Mouse (Mus musculus) c-Kit-positive CD71-positive TER-119-negative erythroid progenitor cells, embryonic 14.5 days (primary cell): ENCODE measurements around the gene Gjb3.

Source experiments
- DNase-seq: peaks from one replicate; pipeline ENCODE4 v3.0.0-alpha.2; 2013; ENCODE audit warnings: low read depth

Gene Gjb3

DNA sequence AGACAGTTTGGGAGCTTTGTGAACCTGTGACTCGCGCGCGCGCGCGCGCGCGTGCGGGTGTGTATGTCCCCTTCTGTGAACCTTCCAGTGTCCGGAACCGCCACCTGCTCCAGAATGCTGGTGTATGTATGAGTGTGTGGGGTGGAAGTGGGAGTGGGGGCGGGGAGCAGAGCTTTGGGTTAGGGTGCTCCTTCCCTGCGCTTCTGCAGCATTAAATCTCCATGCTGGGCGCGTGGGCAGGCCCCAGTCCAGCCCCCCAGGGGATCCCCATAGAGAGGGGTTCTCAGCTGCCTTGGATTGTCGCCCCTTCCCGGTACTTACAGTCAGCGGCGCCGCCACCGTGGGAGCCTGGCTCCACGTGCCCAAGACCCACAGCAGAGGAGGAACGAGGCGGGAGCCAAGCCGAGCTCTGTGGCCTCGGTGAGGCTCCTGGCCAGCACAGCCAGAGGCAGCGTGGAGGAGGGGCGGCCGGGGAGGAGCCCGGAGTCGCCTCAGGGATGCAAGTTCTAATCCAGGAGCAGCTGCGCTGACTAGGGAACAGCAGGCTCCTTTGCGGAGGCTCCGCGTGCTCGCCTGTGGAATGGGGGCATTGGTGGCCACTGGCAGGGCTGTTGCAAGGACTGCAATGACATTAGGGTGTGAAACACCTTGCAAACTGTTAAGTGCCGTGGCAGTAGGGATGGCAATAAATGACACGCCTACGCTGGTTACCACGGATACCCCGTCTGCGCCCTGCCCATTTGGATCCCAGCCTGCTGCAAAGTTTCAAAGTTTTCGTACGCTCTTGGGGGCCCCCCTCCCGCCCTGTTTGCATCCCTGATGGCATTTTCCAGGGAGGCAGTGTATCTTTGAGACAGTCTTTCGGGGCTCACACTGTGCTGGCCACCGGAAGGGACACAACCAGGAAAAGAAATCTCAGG lies at the start of gene Gjb3:
Gjb3 (minus strand) TSS at position 664 of the 920 bp plus-strand sequence.
- no peak for DNase-seq

DNA sequence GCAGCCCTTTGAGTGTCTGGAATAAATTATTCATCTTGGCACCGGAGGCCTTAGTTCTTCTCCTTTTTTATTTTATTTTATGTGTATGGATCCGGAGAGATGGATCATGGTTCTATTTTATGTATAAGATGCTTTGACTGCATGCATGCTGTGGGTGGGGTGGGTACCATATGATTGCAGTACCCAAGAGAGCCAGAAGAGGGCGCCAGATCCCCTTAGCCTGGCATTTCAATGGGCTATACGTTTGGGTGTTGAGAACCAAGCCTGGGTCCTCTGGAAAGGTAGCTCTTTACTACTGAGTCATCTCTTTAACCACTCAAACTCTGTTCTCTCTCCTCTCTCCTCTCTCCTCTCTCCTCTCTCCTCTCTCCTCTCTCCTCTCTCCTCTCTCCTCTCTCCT lies 46.7 kb upstream of the Gjb3 start:
- no peak for DNase-seq

DNA sequence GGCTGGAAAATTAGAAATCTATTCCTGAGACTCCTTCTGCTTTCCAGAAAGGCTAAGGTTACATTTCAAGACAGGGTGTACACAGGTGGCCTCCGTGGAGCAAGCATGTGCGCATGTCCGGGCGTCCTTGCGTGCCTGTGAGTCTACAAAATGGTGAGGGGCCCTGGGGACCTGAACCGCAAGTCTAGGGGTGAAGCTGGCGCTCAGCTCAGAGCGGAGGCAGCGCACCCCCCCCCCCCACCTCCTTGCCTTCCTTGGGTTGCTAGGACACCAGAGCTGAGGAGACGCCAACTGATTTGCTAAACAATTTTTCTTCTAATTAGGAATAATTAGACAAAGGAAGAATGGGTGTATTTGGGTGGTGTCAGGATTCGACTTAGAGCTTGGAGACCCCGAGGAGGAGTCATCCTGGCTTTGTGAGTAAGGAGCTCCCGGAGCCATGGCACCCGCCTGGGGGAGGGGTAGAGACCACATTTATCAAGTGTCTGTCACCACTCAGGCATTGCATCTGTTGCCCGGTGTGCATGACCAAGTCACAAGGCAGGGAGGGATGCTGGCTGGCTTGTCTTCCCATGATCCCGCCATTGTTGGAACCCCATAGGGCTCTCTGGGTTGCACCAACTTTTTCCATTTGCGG lies 45.0 kb upstream of the Gjb3 start:
- DNase-seq: no peak

DNA sequence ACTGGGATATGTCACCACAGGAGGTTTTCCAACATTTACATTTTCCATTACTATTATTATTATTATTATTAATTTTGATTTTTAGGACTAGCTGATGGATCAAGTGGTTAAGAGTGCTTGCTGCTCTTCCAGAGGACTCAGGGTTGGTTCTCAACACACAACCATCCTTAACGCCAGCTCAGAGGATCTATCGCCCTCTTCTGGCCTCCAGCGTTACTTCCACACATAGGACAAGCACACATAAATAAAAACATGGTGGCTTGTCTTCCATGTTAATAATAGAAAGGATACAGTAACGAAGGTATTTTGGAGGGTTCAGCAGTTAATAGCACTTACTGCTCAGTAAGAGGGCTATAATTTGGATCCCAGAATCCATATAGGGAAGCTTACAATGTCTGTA lies 44.0 kb upstream of the Gjb3 start:
- no peak for DNase-seq

DNA sequence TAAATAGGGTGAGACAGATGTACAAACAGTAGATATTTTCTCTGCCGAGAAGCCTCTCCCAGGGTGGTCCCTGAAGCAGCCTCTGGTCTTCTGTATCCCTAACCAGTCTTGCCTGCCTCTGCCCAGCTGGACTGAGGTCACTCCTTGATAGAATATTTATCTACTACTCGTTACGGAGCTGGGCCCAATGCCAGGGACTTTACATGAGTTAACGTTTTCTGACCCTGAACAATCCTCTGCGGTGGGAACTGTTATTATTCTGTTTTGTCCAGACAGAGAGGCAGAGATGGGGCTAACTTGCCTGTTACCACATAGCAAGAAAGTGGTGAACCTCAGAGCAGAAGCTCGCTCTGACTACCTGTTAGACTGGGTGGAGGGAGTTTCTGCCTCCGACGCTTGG lies 42.8 kb upstream of the Gjb3 start:
- no peak for DNase-seq

DNA sequence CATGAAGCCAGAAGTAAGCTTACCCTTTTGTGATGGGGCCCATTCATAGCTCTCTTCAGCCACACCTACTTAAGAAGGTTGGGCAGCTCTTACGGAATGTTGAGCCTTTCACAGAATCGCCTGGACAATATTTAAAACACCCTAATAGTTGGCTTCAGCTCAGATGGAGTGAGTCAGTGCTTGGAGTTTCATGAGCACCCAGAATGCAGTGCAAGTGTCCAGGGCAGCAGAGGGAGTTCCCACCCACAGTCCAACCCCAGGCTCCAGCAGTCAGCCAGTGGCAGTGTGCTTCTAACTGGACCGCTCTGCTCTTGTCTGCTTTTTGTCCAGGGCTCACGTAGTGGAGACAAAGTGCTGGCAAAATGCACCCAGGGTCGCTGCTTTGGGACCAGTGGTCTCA lies 40.9 kb upstream of the Gjb3 start:
- DNase-seq: no peak

DNA sequence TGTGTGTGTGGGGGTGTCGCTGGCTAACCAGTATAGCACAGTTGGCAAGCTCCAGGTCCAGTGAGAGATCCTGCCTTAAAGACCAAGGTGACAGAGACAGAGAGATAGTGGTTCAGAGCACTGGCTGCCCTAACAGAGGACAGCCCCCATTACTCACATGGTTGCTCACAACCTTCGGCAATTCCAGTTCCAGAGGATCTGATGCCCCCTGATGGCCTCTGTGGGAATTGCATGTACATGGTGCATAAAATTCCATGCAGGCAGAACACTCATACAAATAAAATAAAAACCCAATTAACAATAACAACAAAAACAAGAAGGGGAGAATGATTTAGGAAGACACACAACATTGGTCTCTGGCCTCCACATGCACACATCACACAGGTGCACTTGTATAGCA lies 39.8 kb upstream of the Gjb3 start:
- no peak for DNase-seq

DNA sequence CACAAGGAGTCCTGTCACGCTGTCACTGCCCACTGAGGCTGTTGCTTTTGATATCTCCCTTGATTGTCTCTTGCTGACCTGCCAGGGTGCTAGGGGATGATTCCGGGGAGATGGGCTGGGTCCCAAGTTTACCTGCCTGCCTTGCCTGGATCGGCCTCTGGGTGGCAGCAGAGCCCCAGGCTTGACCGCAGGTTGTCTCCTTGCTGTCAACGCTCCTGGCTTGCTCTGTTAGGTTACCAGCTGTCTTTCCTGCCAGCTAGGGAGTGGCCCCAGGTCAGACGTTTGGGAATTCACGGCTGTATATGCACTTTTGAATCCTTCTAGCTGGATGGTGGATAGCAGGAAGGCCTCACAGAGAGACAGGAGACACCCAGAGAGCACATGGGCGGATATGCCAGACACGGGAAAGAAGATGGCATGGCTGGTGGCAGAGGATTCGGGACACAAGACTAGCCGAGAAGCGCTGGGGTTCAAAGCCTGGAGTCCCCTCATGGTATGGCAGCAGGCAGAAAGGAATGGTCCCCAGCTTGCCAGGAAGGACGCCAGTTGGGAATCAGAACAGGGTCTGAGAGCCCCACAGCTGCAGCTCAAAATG lies 37.8 kb upstream of the Gjb3 start:
- DNase-seq: no peak

DNA sequence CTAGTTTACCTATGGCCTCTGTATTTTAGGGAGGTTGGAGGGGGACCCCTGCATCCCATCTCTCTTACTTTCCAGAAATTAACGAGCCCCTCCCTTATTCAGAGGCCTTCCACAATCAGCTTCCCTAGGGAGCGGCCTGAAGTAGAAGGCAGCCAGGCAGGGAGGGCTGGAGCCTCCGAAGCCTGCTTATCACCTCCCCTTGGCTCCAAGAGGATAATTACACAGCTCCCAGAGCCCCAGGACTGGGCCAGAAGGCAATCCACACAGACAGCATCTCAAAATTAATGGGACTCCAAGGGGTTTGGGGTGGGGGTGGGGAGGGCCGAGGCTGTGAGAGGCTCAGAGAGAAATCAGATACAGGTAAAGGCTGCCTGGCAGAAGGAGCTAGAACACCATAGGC lies 35.2 kb upstream of the Gjb3 start:
- no peak for DNase-seq

DNA sequence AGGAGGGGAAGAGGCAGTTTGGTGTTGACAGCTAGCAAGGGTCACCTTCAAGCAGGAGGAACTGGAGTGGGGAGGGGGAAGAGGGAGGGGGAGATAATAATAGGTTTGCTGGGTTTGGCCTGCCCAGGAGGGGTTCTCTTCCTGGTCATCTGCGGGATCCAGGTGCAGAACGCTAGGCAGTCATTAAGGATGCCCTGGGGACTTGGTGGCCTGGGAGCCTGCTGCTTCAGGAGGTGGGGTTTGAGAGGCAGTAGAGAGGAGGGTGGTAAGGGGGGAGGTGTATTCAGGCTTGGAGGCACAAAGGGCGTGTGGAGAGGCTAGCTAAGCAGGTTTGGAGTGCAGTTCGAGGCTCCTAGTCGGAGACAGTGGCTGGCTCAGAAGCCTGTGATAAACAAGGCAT lies 34.8 kb upstream of the Gjb3 start:
- DNase-seq: no peak

DNA sequence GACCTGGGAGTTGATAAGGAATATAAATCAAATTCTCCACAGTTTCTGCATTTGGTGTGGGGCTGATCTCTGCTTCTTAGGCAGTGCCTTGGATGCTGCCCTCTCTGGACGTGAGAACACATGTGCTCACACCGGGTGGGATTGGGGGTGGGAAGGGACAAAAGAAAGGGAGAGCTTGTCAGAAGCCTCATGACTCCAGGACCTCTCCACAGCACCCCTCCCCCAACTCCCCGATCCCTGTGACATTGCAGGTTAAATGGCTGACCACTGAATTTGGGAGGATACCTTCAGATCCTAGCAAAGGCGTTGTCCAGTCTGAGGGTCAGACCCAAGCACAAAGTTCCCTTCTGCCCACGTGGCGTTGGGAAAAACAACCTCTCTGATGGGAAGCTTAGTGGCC lies 33.8 kb upstream of the Gjb3 start:
- no peak for DNase-seq

DNA sequence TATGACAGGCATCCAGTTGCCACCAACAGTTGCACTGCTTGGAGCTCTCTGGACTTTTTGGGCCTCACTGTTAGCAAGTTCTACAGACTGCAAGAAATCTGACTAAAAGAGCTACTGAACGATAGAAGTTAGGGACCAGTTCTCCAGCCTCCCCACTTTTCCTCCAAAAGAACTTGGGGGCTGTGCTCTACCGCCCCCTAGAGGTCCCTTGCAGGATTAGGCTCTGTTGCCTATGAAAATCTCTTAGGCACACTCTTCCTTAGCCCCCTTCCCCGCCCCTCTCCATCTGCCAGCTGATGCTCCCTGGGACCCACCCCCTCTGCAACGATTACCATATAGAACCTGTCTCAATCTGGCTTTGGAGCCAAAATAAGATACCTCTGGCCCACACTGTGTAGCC lies 32.7 kb upstream of the Gjb3 start:
- no peak for DNase-seq

DNA sequence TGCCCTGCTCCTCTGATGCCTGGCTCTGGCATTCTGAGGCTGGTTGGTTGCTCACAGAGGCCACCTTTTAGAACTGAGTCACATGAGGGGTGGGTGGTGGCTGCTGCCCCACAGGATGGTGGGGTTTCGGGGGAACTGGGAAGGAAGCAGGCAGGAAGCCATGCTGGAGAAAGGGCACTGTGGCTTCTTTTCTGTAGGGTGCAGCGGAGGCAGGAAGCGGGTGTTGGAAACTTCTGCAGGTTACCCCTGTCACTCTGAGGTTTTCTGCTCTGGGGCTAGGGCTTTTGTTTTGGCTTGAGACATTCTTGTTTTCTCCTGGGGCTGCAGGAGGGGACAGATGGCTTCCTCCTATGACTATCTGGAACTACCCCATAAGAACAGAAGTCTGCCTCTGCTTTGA lies 31.9 kb upstream of the Gjb3 start:
- DNase-seq: no peak

DNA sequence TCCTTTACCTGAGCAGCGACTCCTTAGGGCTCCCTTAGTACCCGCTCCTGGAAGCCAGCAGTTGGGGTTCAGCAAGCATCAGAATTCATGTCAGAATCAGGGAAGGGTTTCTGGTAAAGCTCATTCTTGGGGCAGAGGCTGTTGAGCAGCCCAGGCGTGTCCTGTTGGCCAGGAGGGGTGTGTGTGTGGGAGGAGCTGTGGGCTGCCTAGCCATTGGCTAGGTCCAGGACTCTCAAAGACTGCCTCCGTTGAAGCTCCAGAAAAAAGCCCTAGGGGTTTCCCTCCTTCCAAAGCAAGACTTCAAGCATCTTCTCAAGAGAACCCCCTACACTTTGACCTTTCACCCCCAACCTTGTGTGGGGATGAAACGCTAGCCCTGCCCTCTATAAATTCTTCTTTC lies 27.4 kb upstream of the Gjb3 start, which contains the start of gene Gjb5:
Gjb5 (minus strand) TSS at position 164 of the 400 bp plus-strand sequence.
- DNase-seq: no peak

DNA sequence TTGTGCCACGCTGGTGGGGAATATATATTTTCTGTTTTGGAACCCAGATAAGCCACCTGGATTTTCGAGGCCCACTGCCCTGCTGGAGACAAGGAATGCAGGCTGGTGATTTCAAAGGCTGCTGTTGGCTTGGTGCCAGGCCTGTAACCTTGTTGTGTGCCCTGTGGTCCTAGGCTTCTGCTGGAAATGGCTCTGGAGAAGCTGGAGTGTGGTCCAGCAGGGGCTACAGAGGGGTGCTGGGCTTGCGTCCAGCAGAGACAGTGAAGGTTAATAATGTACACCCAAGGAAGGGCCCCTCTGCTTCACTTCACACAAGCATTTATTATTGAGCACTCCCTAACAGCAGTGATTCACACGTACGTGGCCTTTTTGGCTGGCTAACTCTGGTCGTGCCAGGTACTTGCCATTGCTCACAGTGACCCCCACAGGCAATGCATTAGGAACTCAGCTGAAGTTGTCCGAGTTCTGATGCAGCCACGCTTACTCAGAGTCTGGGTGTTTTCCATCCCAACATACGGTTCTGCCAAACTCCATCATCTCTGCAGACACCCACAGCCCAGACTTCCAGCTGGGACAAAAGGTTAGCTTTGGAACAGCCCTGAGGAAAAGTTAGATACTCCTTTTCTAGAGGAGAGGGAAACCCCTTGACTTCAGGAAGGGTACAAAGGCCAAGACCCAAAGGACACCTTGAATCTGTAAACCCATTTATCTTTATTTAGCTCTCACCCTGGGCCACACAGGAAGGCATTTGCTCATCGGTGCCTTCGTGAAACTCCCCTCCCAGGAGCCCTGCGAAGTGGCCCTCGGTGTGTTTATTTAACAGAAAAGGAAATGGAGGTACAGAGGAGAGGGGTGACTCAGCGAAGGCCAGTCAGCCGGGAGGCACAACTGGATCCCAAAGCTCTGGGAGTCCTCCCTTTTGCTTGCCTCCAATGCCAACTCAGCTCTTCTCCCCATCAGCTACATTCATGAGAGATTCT lies 24.2 kb upstream of the Gjb3 start:
- no peak for DNase-seq

DNA sequence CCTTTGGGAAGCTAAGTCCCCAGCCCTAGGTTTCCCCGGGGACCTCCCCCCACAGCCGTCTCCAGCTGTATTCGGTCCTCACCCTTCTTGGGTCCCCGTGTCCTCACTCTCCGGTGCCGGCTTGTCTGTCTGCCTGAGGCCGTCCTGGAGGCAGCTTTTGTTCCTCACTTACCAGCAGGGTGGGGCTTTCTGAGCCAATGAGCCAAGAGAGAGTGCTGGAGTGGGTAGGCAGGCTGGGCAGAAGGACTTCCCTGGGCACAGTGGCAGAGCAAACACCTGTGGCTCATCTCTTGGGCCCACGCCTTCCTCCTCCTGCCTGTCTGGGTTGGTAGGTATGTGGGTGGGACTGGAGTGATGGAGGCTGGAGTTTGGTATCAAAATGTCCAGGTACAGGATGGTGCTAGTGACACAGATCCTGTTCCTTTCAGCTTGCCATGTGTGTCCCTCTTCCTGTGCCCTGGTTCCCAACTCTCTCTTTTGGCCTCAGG lies 23.4 kb upstream of the Gjb3 start, which contains the start of gene Gjb4:
Gjb4 (minus strand) TSS at position 131 of the 488 bp plus-strand sequence.
- DNase-seq: no peak

DNA sequence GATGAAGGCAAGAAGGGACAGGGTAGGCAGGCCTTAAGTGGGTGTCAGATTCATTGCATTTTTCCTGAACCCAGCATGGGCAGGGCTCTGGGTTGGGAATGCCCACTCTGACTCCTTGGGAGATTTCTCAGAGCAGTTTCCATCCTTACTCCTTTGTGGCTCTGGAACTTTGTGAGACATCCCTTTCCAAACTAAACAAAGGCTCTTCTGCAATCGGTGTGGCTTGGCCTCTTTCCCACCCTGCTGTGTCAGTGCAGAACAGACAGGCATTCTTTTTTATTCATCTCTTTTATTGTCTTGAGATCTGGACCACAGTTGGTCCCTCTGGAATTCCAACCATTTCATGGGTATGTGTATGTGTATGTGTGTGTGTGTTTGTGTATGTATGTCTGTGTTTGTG lies 21.9 kb upstream of the Gjb3 start:
- DNase-seq: no peak

DNA sequence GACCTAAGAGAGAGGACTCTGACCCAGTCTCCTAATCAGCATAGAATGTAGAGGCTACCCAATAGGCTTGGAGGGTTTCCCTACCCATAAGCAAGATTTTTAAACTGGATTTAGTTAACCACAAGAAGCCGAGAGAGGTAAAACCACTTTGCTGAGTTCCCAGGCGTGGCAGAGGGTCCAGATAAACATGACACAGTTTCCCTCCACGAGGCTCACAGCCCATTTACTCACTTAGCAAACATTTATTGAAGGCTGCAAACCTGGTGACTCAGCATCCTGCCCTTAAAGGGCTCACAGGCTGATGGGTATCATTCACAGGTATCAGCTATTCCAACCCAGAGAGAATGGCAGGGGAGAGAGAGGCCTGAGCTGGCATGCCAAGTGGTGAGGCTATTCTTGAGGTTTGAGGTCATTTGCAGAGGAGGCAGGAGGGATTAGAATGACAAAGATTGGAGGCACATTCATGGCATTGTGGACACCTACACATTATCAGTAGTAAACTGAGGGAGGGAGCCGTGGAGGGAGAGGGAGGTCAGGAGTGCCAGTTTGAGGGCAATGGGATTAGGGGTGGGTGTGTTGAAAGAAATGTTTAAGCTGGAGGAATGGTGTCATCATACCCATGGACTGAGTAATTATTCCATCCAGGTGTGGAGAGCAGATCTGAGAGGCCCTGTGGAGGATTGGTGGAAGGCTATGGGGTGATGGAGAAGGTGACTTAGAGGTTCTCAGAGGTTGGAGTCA lies 19.1 kb upstream of the Gjb3 start:
- no peak for DNase-seq

DNA sequence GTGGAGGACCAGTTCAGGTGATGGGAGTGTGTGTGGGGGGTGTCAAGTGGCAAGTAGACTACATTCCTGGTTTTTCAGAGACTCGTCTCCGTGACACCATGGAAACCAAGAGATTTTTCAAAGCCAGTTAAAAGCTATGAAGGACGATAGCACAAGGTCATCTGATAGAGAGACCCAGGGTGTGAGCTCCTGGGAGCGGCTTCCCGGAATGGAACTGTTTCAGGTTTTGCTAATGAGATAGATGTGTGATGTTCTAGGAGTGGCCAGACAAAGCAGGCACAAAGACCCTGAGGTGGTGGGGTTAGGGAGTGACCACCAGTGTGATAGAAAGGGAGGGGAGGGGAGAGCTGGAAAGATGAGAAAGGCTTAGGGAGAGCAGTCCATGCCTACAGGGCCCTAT lies 14.4 kb upstream of the Gjb3 start:
- no peak for DNase-seq

DNA sequence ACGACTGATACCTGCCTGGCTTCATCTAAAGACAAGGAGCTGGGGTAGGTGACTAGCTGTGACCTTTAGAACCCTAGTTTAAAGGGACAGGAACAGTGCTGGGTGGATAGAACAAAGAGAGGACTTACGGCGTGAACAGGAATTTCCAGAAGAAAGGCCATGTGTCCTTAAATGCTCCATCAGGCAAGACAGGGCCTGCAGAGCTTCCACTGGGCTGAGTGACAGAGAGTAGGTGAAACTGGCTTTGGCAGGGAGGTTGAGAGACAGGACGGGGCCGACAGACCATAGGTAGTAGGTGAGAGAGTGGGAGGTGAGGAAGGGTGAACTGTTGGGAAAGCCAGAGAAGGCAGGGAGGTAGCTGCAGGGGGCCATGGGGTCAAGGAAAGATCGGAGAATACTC lies 10.7 kb upstream of the Gjb3 start:
- no peak for DNase-seq

DNA sequence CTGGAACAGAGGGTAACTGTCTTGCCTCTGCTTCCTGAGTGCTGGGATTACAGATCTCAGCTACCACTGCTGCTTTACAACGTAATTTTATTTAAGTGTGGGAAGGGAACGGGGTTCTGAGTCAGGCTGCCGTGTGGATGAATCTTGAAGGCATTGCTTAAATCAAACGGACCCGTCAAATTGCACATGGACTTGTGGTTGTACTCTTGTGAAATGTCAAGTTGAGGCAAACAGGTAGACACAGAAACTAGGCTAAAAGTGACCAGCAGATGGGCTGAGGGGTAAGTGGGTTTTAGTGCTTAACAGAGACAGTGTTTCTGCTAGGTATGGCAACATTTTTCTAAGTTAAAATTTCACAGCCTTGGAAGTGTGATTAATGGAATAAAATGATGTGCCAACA lies 7.0 kb upstream of the Gjb3 start:
- no peak for DNase-seq
